Mouse (Mus musculus) left cerebral cortex, adult 8-10 months (tissue): ENCODE measurements around the gene Acvr2a. TPM values are rescaled to one million over a fixed set of nuclear protein-coding genes. Genes with fewer than 3 reads are reported as not detected.
A peak's percentile ranks its signal among the peaks of the same experiment; 100 is the strongest.
"Not testable (repeated sequence)": the region's sequence is repeated elsewhere in the genome, so short reads cannot be mapped to it uniquely, and the experiment has no call there.

Source experiments
- DNase-seq, 2 experiments: peaks; one replicate each; pipeline ENCODE4 v3.0.0; 2022; ENCODE audit warnings: low spot score in 2 of 2
- total RNA-seq, 4 experiments: library from RNA; stranded (reverse); gene quantifications; 2 replicates each; pipeline ENCODE4 v1.2.4; 2022

The Acvr2a gene
- total RNA-seq: 10 to 100 TPM; 34.2 to 42.0 (median 39.3) TPM

- peak; percentile 79 to 86 for DNase-seq
Observed at GRCm38 (mm10) chr2:48813371-48814222, at the start of gene Acvr2a. TSS of gene Acvr2a (plus strand) at chr2:48814109.

GRCm38 (mm10) chr2:48766513-48766912 is 47.4 kb upstream of the Acvr2a start:
- no peak for DNase-seq

GRCm38 (mm10) chr2:48767778-48768177 is 46.1 kb upstream of the Acvr2a start:
- DNase-seq: peak in 1 of 2 experiments; percentile 25

GRCm38 (mm10) chr2:48768219-48768618 is 45.7 kb upstream of the Acvr2a start:
- no peak for DNase-seq

GRCm38 (mm10) chr2:48770100-48770499 is 43.8 kb upstream of the Acvr2a start:
- no peak for DNase-seq

GRCm38 (mm10) chr2:48770634-48771033 is 43.3 kb upstream of the Acvr2a start:
- no peak for DNase-seq

GRCm38 (mm10) chr2:48775281-48775680 is 38.6 kb upstream of the Acvr2a start:
- no peak for DNase-seq

- no peak for DNase-seq
Observed at GRCm38 (mm10) chr2:48788901-48789300, 25.0 kb upstream of the Acvr2a start.

- DNase-seq: peak; percentile 25 to 45
Observed at GRCm38 (mm10) chr2:48814223-48815038, 522 bp downstream of the Acvr2a start.

GRCm38 (mm10) chr2:48815039-48815590 is 1.2 kb downstream of the Acvr2a start:
- peak in 1 of 2 experiments; percentile 12 for DNase-seq

- no peak for DNase-seq
Observed at GRCm38 (mm10) chr2:48816141-48817028, 2.5 kb downstream of the Acvr2a start.

- DNase-seq: no peak
Observed at GRCm38 (mm10) chr2:48825878-48826277, 12.0 kb downstream of the Acvr2a start.

- DNase-seq: no peak
Observed at GRCm38 (mm10) chr2:48826380-48826779, 12.5 kb downstream of the Acvr2a start.

GRCm38 (mm10) chr2:48830492-48830891 is 16.6 kb downstream of the Acvr2a start:
- DNase-seq: no peak

GRCm38 (mm10) chr2:48832305-48832704 is 18.4 kb downstream of the Acvr2a start:
- no peak for DNase-seq

GRCm38 (mm10) chr2:48833884-48834450 is 20.1 kb downstream of the Acvr2a start:
- no peak for DNase-seq

GRCm38 (mm10) chr2:48841611-48842470 is 27.9 kb downstream of the Acvr2a start:
- DNase-seq: no peak

- no peak for DNase-seq
Observed at GRCm38 (mm10) chr2:48846689-48847398, 32.9 kb downstream of the Acvr2a start.

GRCm38 (mm10) chr2:48865596-48865995 is 51.7 kb downstream of the Acvr2a start:
- not testable (repeated sequence) for DNase-seq
